Mouse (Mus musculus) layer of hippocampus, postnatal 25 days (tissue): ENCODE results near the gene Fer. TPM values are rescaled to one million over a fixed set of nuclear protein-coding genes. Genes with fewer than 3 reads are reported as not detected.

ENCODE experiments used
- DNase-seq, 2 experiments: peaks; one replicate each; pipeline ENCODE4 v3.0.0; 2022; ENCODE audit warnings: mixed read lengths in 2 of 2, low spot score in 1 of 2; ENCODE audit errors: extremely low spot score in 1 of 2
- total RNA-seq, 2 experiments: library from RNA; stranded (reverse); gene quantifications; 2 replicates each; pipeline ENCODE4 v1.2.3; 2021

Fer gene
- total RNA-seq, 2 experiments from 2014 or later, result 33.0 TPM

DNA sequence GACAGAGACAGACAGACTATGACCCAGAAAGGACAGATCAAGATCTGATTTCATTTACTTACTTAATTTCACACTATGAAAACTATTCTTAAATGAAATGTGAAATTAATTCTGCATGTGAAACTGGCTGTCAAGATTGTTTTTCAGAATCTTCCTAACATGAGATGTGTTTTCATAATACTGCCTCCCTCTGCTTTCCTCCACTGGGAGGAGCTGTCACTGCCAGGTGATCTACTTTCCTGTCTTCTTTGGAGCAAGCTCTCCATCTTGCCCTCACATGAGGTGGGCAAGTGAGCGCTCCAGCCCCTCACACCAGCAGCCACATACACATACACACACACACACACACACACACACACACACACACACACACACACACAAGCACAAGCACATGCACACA, 108.1 kb downstream of the Fer start:
- DNase-seq, result no peak

GRCm38 (mm10) chr17:63972181-63972580, 109.3 kb downstream of the Fer start:
- DNase-seq, result no peak

- DNase-seq, result no peak
These were observed 110.9 kb downstream of the Fer start for GRCm38 (mm10) chr17:63973806-63974205.

DNA sequence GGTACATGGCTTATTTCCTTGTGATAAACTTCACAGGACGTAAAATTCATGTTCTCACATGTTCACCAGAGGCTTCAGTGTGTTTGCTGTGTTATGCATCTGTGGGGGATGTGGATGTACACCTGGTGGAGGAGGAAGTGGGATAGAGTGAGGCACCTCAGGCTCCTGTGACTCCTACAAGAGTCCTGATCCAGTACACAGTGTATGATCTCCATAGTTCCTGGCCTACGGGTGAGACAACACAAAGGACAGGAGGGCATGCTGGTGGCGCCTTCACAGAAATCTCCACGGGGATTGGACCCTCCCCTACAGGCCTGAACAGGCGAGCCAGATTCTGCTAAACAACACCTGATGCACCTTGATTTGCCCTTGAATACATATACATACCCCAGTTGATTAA, 111.4 kb downstream of the Fer start:
- no peak for DNase-seq

GRCm38 (mm10) chr17:63978794-63979571, 116.1 kb downstream of the Fer start:
- DNase-seq, result no peak

DNA sequence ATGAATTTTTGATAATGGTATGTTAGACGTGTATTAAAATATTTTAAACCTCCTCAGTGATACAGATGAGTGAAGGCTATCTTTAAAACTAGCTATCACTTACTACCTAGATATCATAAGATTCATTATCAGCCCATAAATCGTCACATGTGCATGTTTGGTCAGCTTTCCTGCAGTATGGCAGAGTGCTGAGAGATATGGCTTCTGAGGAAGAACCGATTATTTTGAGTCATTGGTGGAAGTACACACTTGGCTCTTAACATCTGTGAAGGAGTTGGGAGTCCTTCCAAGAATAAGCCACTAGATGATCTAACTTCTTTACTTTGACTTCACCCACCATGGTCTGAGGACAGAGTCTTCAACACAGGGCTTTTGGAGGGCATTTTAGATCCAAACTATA, 117.3 kb downstream of the Fer start:
- no peak for DNase-seq

DNA sequence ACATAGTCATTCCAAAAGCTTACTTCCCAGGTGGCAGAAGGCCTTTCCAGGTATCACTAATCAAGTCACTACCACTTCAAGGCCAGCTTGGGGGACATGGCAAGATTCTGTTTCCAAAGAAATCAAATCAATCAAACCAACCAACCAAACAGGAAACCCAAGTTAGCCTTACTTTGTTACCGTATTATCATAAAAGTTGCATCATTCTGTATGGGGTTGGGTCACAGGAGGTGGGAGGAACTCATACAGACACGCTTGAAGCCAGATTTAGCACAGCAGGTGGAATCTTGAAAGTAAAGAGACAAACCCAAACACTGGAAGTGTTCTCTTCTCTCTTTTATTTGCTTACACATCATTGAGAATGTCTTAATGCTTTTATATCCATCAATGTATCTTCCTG, 125.8 kb downstream of the Fer start:
- no peak for DNase-seq

DNA sequence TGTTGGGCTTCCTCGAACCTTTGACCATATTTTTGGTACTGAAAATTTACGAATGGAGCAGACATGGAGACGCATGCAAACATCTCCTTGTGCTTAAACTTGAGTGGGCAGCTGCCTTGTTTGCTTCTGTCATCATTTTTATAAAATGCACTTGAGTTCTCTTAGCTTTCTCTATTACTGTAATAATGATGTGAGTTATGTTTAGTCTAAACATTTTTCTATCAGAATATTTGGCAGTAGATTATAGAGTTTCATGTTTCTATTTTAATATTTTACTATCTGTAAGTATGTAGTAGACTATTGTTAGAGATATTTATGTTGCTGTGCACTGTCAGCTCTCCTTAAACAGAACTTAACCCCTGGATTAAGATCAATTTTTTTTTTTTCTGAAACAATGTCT, 128.3 kb downstream of the Fer start:
- no peak for DNase-seq

- DNase-seq, result no peak
These were observed 133.1 kb downstream of the Fer start for GRCm38 (mm10) chr17:63995921-63996320.

DNA sequence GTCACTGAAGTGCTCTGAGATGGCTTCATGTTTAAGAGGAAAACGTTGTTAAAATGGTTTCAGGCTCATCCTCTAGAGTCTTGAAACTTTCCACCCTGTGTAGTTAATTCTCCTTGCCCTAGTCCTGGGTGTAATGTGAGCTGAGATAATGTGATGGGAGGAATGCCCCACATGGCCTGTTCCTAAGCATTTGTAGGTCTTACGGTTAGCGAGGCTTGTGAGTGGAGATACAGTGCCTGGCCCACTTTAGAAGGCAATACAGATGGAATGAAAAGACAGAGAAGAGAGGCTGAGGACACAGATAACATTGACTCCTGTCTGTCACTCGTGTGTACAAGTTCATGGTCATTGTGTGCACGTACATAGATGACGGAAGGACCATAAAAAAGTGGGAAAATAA, 134.8 kb downstream of the Fer start:
- no peak for DNase-seq

GRCm38 (mm10) chr17:64003444-64003843, 140.6 kb downstream of the Fer start:
- DNase-seq, result no peak

DNA sequence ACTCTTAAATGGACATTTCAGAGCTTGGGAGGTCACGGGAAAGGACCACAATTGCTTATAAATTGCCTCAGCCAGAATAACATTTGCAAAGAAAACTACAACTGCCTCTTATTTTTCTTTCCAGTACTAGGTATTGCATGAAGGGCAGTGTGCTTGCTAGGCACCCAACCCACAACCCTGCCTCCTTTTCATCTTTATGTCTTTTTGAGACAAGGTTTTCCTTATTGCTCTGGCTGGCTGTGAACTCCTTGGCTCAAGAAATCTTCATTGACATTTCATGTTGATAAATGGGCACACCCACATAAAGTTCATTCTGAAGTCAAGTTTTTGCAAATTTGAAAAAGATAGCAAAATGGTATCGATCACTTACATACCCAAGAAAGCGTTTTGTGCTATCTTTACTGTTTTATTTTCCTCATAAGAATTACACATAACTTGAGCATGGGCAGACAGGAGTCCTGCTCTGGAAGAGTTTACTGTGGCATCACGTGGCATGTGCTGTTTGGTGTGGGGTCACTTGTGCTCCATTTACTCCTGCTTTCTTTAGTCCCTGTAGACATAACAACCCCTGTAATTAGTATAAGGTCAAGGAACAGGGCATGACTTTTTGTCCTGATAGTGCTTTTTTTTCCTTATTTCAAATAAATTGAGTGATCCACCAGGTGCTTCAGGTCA, 142.8 kb downstream of the Fer start:
- no peak for DNase-seq

- no peak for DNase-seq
These were observed 153.7 kb downstream of the Fer start for GRCm38 (mm10) chr17:64016606-64017005.

- DNase-seq, result no peak
These were observed 155.4 kb downstream of the Fer start for GRCm38 (mm10) chr17:64018240-64018639.

DNA sequence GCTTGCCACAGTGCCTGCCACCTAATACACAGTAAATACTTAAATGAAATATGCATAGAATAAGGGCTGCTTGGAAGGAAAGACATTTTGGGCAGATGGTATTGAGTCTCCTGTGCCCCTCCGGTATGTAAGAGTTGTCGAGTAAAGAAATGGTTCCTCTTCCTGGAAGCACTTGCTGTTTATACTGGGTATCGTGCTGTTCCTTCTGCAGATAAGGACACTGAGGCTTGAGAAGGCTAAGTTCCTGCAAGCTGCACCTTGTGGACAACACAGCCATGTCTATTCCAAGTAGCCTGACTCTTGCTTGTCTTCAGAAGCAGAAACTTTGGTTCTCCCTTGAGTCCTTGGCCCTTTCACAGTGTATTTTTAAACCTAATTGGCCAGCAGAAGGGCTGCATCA, 156.0 kb downstream of the Fer start:
- DNase-seq, result no peak

GRCm38 (mm10) chr17:64019646-64020045, 156.8 kb downstream of the Fer start:
- DNase-seq, result no peak

DNA sequence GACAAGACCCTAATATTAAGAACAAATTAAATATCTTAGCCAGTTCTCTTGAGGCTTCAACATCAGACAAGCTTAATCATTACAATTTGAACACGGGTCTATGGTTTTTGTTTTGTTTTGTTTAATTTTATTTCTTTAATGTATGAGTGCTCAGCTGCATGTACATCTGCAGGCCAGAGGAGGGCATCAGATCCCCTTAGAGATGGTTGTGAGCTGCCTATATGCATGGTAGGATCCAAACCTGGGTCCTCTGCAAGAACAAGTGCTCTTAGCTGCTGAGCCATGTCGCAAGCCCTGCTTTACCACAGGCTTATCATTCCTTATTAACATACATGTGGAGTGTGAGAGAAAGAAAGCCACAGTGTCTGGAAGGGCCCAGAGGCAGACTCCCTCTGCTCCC, 163.6 kb downstream of the Fer start:
- DNase-seq, result no peak

DNA sequence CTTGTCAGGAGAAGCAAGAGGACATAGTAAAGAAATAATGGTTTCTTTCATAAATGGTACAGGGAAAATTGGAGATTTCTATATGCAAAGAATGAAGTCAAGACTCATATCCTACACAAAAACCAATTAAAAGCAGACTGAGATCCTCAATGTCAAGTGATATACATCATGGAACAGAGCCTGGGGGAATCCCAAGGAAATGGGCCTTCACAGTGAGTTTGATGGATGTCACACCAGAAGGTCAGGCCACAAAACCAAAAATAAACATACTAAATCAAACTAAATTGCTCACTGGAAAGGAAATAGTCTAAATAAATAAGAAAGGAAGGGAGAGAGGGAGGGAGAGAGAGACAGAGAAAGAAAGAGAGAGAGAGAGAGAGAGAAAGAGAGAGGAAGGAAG, 178.9 kb downstream of the Fer start:
- no peak for DNase-seq

DNA sequence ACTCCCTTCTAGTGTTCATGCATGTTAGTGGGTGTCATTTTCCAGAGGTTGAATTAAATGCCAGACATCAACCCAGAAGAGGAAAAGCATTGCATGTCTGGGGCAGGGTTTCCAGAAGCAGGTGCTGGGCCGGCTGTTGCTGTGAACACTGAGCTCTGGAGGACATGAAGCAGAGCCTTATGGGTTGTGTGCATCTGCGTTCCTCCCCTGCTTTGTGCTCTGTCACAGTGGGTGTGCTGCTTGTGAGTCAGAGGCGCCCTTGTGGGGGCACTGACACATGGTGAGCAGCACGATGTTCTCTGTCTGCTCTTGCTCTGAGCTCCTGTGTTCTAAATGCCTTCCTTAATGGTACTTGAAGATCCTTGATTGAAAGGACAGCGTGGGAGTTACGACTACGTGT, 182.5 kb downstream of the Fer start:
- peak; percentile 19 to 20 for DNase-seq

- no peak for DNase-seq
These were observed 183.7 kb downstream of the Fer start for GRCm38 (mm10) chr17:64046557-64046956.

- DNase-seq, result no peak
These were observed 188.0 kb downstream of the Fer start for GRCm38 (mm10) chr17:64050911-64051310.

DNA sequence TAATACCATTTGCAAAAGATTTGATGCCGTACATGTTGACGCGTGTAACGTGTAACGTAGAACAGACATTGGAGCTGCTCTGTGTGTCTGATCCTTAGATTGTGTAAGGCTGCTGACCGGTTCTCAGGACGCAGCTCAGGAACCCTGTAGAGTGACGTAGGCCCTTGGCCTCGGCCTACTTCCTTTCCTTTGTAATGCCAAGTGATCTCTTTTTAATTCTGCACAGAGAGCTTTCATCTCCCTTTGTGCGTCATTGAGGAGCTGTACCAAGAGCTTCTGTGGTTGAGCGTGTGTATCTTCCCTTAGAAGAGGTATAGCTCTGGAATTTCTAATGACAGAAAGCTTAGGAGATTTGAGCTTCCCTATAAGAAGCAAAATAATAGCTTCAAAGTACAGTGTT, 190.8 kb downstream of the Fer start:
- DNase-seq, result no peak
